Mouse (Mus musculus): ENCODE results near the gene Rflnb.

- TF ChIP-seq CTCF (IDR thresholded peaks at IDR 0.05; ENCODE audit: low read depth, low read length) (no peak), POLR2A (IDR thresholded peaks at IDR 0.05; ENCODE audit: insufficient read depth, low read length) (no peak), EP300 (IDR thresholded peaks at IDR 0.05; ENCODE audit: insufficient read depth, low read depth, low read length) (no peak)
Observed at GRCm38 (mm10) chr11:76015814-76016213, 11.8 kb downstream of the Rflnb start.
